Mouse (Mus musculus) hematopoietic multipotent progenitor cell, adult 10-12 weeks (in vitro differentiated cells): Measurements from ENCODE around the gene Galnt11. TPM values are rescaled to one million over a fixed set of nuclear protein-coding genes. Genes with fewer than 3 reads are reported as not detected.

ENCODE experiments used
- polyA plus RNA-seq: library from polyadenylated mRNA; stranded (reverse); fragments of >175 nt; gene quantifications from 2 replicates; pipeline ENCODE4 v1.2.3, GENCODE M21; 2012; ENCODE audit warnings: low replicate concordance

The Galnt11 gene
- 2.8 and 8.6 TPM in 2 replicates for polyA plus RNA-seq

GRCm38 (mm10) chr5:25221604-25222003, at the start of gene Galnt11:
TSS of gene Galnt11 (plus strand) at chr5:25221904.

GRCm38 (mm10) chr5:25181004-25181531, 40.6 kb upstream of the Galnt11 start, which contains the start of gene Galntl5:
TSS of gene Galntl5 (plus strand) at chr5:25181460.

GRCm38 (mm10) chr5:25222752-25223702, 1.3 kb downstream of the Galnt11 start, which contains the start of gene E130116L18Rik:
TSS of gene E130116L18Rik (minus strand) at chr5:25223153.

Other genes starting within 250 kb of the Galnt11 start
- gene Prkag2, start 121.3 kb upstream of the Galnt11 start, polyA plus RNA-seq = 7.6 and 14.8 TPM in 2 replicates
- not detected in 2 replicates for gene Galntl5, start 40.4 kb upstream of the Galnt11 start, polyA plus RNA-seq
- not detected in 2 replicates for gene E130116L18Rik, start 1.2 kb downstream of the Galnt11 start, polyA plus RNA-seq